Mouse (Mus musculus): Measurements from ENCODE around the gene Ccdc141. TPM values are rescaled to one million over a fixed set of nuclear protein-coding genes. Genes with fewer than 3 reads are reported as not detected.

Gene Ccdc141
- total RNA-seq, 1 experiment, result 3.3 TPM

DNA sequence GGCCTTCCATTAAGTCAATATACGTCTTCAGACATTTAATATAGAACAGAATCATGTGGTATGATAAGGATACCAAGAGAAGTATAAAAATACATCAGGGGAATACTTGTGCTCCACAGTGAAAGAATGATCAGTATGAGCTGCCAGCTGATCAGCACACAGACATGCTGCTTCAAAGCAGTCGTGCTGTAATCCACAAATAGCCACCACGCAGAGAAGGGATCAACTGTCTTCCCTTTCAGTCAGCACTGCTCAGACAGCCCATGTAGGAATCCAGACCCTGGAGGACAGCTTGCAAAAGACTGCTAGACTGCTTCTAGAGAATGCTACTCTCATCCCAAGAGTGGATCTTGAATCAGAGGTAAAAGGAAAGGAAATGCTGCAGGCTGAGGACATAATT lies 127.5 kb downstream of the Ccdc141 start:
- Histone ChIP-seq H3K4me1 (ENCODE audit: control insufficient read depth in 2 of 2, insufficient read depth in 2 of 2, low read length in 2 of 2, poor library complexity in 1 of 2) (no peaks in the 10 kb centered on the region), H3K27ac (ENCODE audit: insufficient read depth, low read depth, low read length, poor library complexity, severe bottlenecking) (no peak overlapping the region), H3K9ac (ENCODE audit: insufficient read depth, low read depth, low read length, poor library complexity, severe bottlenecking) (no peak overlapping the region), H3K4me3 (ENCODE audit: insufficient read depth in 1 of 2, low read depth in 1 of 2, low read length in 2 of 2, poor library complexity in 1 of 2, severe bottlenecking in 1 of 2) (no peak overlapping the region), H3K36me3 (ENCODE audit: control insufficient read depth, insufficient read depth, low read length, poor library complexity, severe bottlenecking) (no peaks in the 10 kb centered on the region), H3K9me3 (ENCODE audit: control insufficient read depth, insufficient read depth, low read depth, low read length) (no peaks in the 10 kb centered on the region)
- TF ChIP-seq HCFC1 (IDR thresholded peaks at IDR 0.05; ENCODE audit: borderline replicate concordance, insufficient read depth, low read length) (no peak), ZNF384 (IDR thresholded peaks at IDR 0.05; ENCODE audit: low read depth, low read length) (no peak), MAFK (IDR thresholded peaks at IDR 0.05; ENCODE audit: insufficient read depth, low read depth, low read length) (no peak), ZC3H11A (IDR thresholded peaks at IDR 0.05; ENCODE audit: borderline replicate concordance, low read depth, low read length) (no peak), CHD2 (IDR thresholded peaks at IDR 0.05; ENCODE audit: low read depth, low read length) (no peak)
- no peak for DNase-seq (ENCODE audit: low read depth, low spot score)
- in situ Hi-C loops (cut with MboI; ENCODE audit: low sequenced_read_pairs in 2 of 2, unreplicated experiment in 2 of 2), result no loop called here

- Histone ChIP-seq H3K9me3 (ENCODE audit: control insufficient read depth, insufficient read depth, low read depth, low read length) (no peaks in the 10 kb centered on the region), H3K36me3 (ENCODE audit: control insufficient read depth, insufficient read depth, low read length, poor library complexity, severe bottlenecking) (no peaks in the 10 kb centered on the region), H3K9ac (ENCODE audit: insufficient read depth, low read depth, low read length, poor library complexity, severe bottlenecking) (no peak overlapping the region), H3K4me1 (ENCODE audit: control insufficient read depth in 2 of 2, insufficient read depth in 2 of 2, low read length in 2 of 2, poor library complexity in 1 of 2) (no peaks in the 10 kb centered on the region), H3K4me3 (ENCODE audit: insufficient read depth in 1 of 2, low read depth in 1 of 2, low read length in 2 of 2, poor library complexity in 1 of 2, severe bottlenecking in 1 of 2) (no peak overlapping the region), H3K27ac (ENCODE audit: insufficient read depth, low read depth, low read length, poor library complexity, severe bottlenecking) (no peak overlapping the region)
- no peak for TF ChIP-seq CHD2 (IDR thresholded peaks at IDR 0.05; ENCODE audit: low read depth, low read length)
- TF ChIP-seq ZNF384 (IDR thresholded peaks at IDR 0.05; ENCODE audit: low read depth, low read length), result no peak
- TF ChIP-seq MAFK (IDR thresholded peaks at IDR 0.05; ENCODE audit: insufficient read depth, low read depth, low read length), result no peak
- TF ChIP-seq ZC3H11A (IDR thresholded peaks at IDR 0.05; ENCODE audit: borderline replicate concordance, low read depth, low read length), result no peak
- TF ChIP-seq HCFC1 (IDR thresholded peaks at IDR 0.05; ENCODE audit: borderline replicate concordance, insufficient read depth, low read length), result no peak
- in situ Hi-C loops (cut with MboI; ENCODE audit: low sequenced_read_pairs in 2 of 2, unreplicated experiment in 2 of 2), result no loop called here
- DNase-seq (ENCODE audit: low read depth, low spot score), result no peak
These were observed 130.8 kb downstream of the Ccdc141 start for GRCm38 (mm10) chr2:77039683-77040082.

- Histone ChIP-seq H3K4me3 (ENCODE audit: insufficient read depth in 1 of 2, low read depth in 1 of 2, low read length in 2 of 2, poor library complexity in 1 of 2, severe bottlenecking in 1 of 2) (no peak overlapping the region), H3K27ac (ENCODE audit: insufficient read depth, low read depth, low read length, poor library complexity, severe bottlenecking) (no peak overlapping the region), H3K4me1 (ENCODE audit: control insufficient read depth in 2 of 2, insufficient read depth in 2 of 2, low read length in 2 of 2, poor library complexity in 1 of 2) (no peaks in the 10 kb centered on the region), H3K9ac (ENCODE audit: insufficient read depth, low read depth, low read length, poor library complexity, severe bottlenecking) (no peak overlapping the region), H3K36me3 (ENCODE audit: control insufficient read depth, insufficient read depth, low read length, poor library complexity, severe bottlenecking) (no peaks in the 10 kb centered on the region), H3K9me3 (ENCODE audit: control insufficient read depth, insufficient read depth, low read depth, low read length) (no peaks in the 10 kb centered on the region)
- TF ChIP-seq ZC3H11A (IDR thresholded peaks at IDR 0.05; ENCODE audit: borderline replicate concordance, low read depth, low read length) (no peak), CHD2 (IDR thresholded peaks at IDR 0.05; ENCODE audit: low read depth, low read length) (no peak), ZNF384 (IDR thresholded peaks at IDR 0.05; ENCODE audit: low read depth, low read length) (no peak), MAFK (IDR thresholded peaks at IDR 0.05; ENCODE audit: insufficient read depth, low read depth, low read length) (no peak), HCFC1 (IDR thresholded peaks at IDR 0.05; ENCODE audit: borderline replicate concordance, insufficient read depth, low read length) (no peak)
- DNase-seq (ENCODE audit: low read depth, low spot score), result no peak
- in situ Hi-C loops (cut with MboI; ENCODE audit: low sequenced_read_pairs in 2 of 2, unreplicated experiment in 2 of 2), result no loop called here
These were observed 131.2 kb downstream of the Ccdc141 start for GRCm38 (mm10) chr2:77039281-77039680.

DNA sequence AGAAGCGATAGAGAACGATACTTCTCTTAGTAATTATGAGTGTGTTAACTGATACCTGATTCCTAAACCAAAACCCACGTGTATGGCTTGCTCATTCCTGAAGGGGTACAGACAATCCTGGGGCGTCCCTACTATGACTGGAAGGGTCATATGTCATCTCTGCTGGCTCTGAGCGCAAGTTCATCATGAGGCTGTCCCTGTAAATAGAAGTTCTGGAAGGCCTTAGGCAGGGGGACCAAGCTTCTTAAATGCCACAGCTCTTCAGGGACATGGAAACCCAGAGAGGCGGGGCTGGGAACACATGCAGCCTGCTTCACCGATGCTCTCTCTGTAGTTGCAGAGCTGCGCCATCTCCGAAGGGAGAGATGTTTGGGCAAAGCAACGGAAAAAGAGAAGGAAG lies 133.2 kb downstream of the Ccdc141 start:
- Histone ChIP-seq H3K4me1 (ENCODE audit: control insufficient read depth in 2 of 2, insufficient read depth in 2 of 2, low read length in 2 of 2, poor library complexity in 1 of 2) (no peaks in the 10 kb centered on the region), H3K9ac (ENCODE audit: insufficient read depth, low read depth, low read length, poor library complexity, severe bottlenecking) (no peak overlapping the region), H3K4me3 (ENCODE audit: insufficient read depth in 1 of 2, low read depth in 1 of 2, low read length in 2 of 2, poor library complexity in 1 of 2, severe bottlenecking in 1 of 2) (no peak overlapping the region), H3K9me3 (ENCODE audit: control insufficient read depth, insufficient read depth, low read depth, low read length) (no peaks in the 10 kb centered on the region), H3K36me3 (ENCODE audit: control insufficient read depth, insufficient read depth, low read length, poor library complexity, severe bottlenecking) (no peaks in the 10 kb centered on the region), H3K27ac (ENCODE audit: insufficient read depth, low read depth, low read length, poor library complexity, severe bottlenecking) (no peak overlapping the region)
- TF ChIP-seq CHD2 (IDR thresholded peaks at IDR 0.05; ENCODE audit: low read depth, low read length) (no peak), ZC3H11A (IDR thresholded peaks at IDR 0.05; ENCODE audit: borderline replicate concordance, low read depth, low read length) (no peak), ZNF384 (IDR thresholded peaks at IDR 0.05; ENCODE audit: low read depth, low read length) (no peak), HCFC1 (IDR thresholded peaks at IDR 0.05; ENCODE audit: borderline replicate concordance, insufficient read depth, low read length) (no peak), MAFK (IDR thresholded peaks at IDR 0.05; ENCODE audit: insufficient read depth, low read depth, low read length) (no peak)
- no peak for DNase-seq (ENCODE audit: low read depth, low spot score)
- in situ Hi-C loops (cut with MboI; ENCODE audit: low sequenced_read_pairs in 2 of 2, unreplicated experiment in 2 of 2), result no loop called here

- in situ Hi-C loops (cut with MboI; ENCODE audit: low sequenced_read_pairs in 2 of 2, unreplicated experiment in 2 of 2), result no loop called here
- TF ChIP-seq ZNF384 (IDR thresholded peaks at IDR 0.05; ENCODE audit: low read depth, low read length) (no peak), HCFC1 (IDR thresholded peaks at IDR 0.05; ENCODE audit: borderline replicate concordance, insufficient read depth, low read length) (no peak), ZC3H11A (IDR thresholded peaks at IDR 0.05; ENCODE audit: borderline replicate concordance, low read depth, low read length) (no peak), MAFK (IDR thresholded peaks at IDR 0.05; ENCODE audit: insufficient read depth, low read depth, low read length) (no peak), CHD2 (IDR thresholded peaks at IDR 0.05; ENCODE audit: low read depth, low read length) (no peak)
- Histone ChIP-seq H3K9me3 (ENCODE audit: control insufficient read depth, insufficient read depth, low read depth, low read length) (no peaks in the 10 kb centered on the region), H3K36me3 (ENCODE audit: control insufficient read depth, insufficient read depth, low read length, poor library complexity, severe bottlenecking) (no peaks in the 10 kb centered on the region), H3K4me3 (ENCODE audit: insufficient read depth in 1 of 2, low read depth in 1 of 2, low read length in 2 of 2, poor library complexity in 1 of 2, severe bottlenecking in 1 of 2) (no peak overlapping the region), H3K27ac (ENCODE audit: insufficient read depth, low read depth, low read length, poor library complexity, severe bottlenecking) (no peak overlapping the region), H3K9ac (ENCODE audit: insufficient read depth, low read depth, low read length, poor library complexity, severe bottlenecking) (no peak overlapping the region), H3K4me1 (ENCODE audit: control insufficient read depth in 2 of 2, insufficient read depth in 2 of 2, low read length in 2 of 2, poor library complexity in 1 of 2) (no peaks in the 10 kb centered on the region)
- DNase-seq (ENCODE audit: low read depth, low spot score), result no peak
These were observed 136.3 kb downstream of the Ccdc141 start for GRCm38 (mm10) chr2:77034112-77034511.

Measured in ES-E14 (cell line).